Mouse (Mus musculus) liver, postnatal 0 days (tissue): ENCODE measurements around the gene Efnb3. TPM values are rescaled to one million over a fixed set of nuclear protein-coding genes. Genes with fewer than 3 reads are reported as not detected.

ENCODE experiments used
- ATAC-seq: fragments of 200-750 bp; cut with Nextera tagmentation; 2 replicates; pipeline ENCODE4 v1.8.0; 2017; ENCODE audit warnings: mild to moderate bottlenecking, moderate library complexity
- DNase-seq: peaks from one replicate; pipeline ENCODE4 v3.0.0-alpha.2; 2016
- H3K27ac ChIP-seq: fragments of 300-500 bp; sonication (generic); 2 replicates; pipeline ENCODE4 v1.5.1; 2014; ENCODE audit warnings: antibody characterized with exemption, moderate library complexity, mild to moderate bottlenecking, low read depth
- H3K27me3 ChIP-seq: fragments of 300-500 bp; sonication (generic); 2 replicates; pipeline ENCODE4 v1.6.1; 2014; ENCODE audit warnings: low read length, control low read depth, mixed read lengths; ENCODE audit not compliant: insufficient read depth
- H3K36me3 ChIP-seq: fragments of 300-500 bp; sonication (generic); replicated peaks from 2 replicates; pipeline ENCODE4 v1.6.1; 2014; ENCODE audit warnings: mild to moderate bottlenecking, control low read depth, low read length, moderate library complexity, mixed read lengths; ENCODE audit not compliant: insufficient read depth
- H3K4me1 ChIP-seq: fragments of 300-500 bp; sonication (generic); 2 replicates; pipeline ENCODE4 v1.6.1; 2014; ENCODE audit warnings: antibody characterized with exemption, mild to moderate bottlenecking, control low read depth; ENCODE audit not compliant: insufficient read depth
- H3K4me2 ChIP-seq: fragments of 300-500 bp; sonication (generic); 2 replicates; pipeline ENCODE4 v1.6.1; 2014; ENCODE audit warnings: low read depth, mild to moderate bottlenecking, low read length, moderate library complexity, mixed read lengths
- H3K4me3 ChIP-seq: fragments of 300-500 bp; sonication (generic); 2 replicates; pipeline ENCODE4 v1.5.1; 2014; ENCODE audit warnings: low read depth, low read length
- H3K9ac ChIP-seq: fragments of 300-500 bp; sonication (generic); replicated peaks from 2 replicates; pipeline ENCODE4 v1.6.1; 2014; ENCODE audit warnings: mild to moderate bottlenecking, moderate library complexity
- H3K9me3 ChIP-seq: fragments of 300-500 bp; sonication (generic); 2 replicates; pipeline ENCODE4 v1.6.1; 2016; ENCODE audit warnings: mild to moderate bottlenecking, control low read depth, low read length, mixed read lengths
- CTCF ChIP-seq: sonication (generic); IDR thresholded peaks from 2 replicates; pipeline ENCODE4 v1.5.1; 2016; ENCODE audit warnings: antibody characterized with exemption, low read depth
- EP300 ChIP-seq: IDR thresholded peaks from 2 replicates; pipeline ENCODE4 v1.6.1; 2016; ENCODE audit warnings: antibody characterized with exemption, low read depth, mild to moderate bottlenecking
- WGBS: fragments of 180-500 bp; shearing (Covaris S2); extraction: QIAGEN DNeasy Blood & Tissue Kit; methylation state at CpG from one replicate; pipeline ENCODE4 v1.1.7; 2014; ENCODE audit not compliant: insufficient replicate concordance; 5-methylcytosine and 5-hydroxymethylcytosine counted together
- polyA plus RNA-seq: library from polyadenylated mRNA; unstranded; fragments of >200 nt; fragmentation: Nextera tagmentation; extraction: Ambion mirVana; gene quantifications from 2 replicates; pipeline ENCODE4 v1.2.1, GENCODE M21; 2015

The Efnb3 gene
- polyA plus RNA-seq, 1 experiment from 2014 or later = 0.19 TPM

GRCm38 (mm10) chr11:69594853-69595252 lies 34.8 kb upstream of the Efnb3 start:
- H3K9ac ChIP-seq = no peak overlapping the region
- WGBS = 92% methylated on average over 6 of the region's 6 CpGs
- H3K27me3 ChIP-seq = no peaks in the 10 kb centered on the region
- no peak for TF ChIP-seq CTCF
- no peak for TF ChIP-seq EP300
- peaks cover 18% of the 10 kb centered on the region for H3K4me1 ChIP-seq
- H3K4me3 ChIP-seq = no peak overlapping the region
- DNase-seq (no peak), ATAC-seq (no peak)
- peaks cover 22% of the 10 kb centered on the region for H3K36me3 ChIP-seq
- H3K9me3 ChIP-seq = no peaks in the 10 kb centered on the region
- H3K27ac ChIP-seq = no peak overlapping the region
- H3K4me2 ChIP-seq = no peak overlapping the region

- H3K4me1 ChIP-seq = peaks cover 20% of the 10 kb centered on the region
- no peak for TF ChIP-seq CTCF
- no peak for TF ChIP-seq EP300
- peaks cover 41% of the 10 kb centered on the region for H3K36me3 ChIP-seq
- no peak overlapping the region for H3K9ac ChIP-seq
- H3K4me2 ChIP-seq = no peak overlapping the region
- H3K4me3 ChIP-seq = no peak overlapping the region
- DNase-seq = no peak
- WGBS = 64% methylated on average over 4 of the region's 4 CpGs
- no peaks in the 10 kb centered on the region for H3K27me3 ChIP-seq
- no peak overlapping the region for H3K27ac ChIP-seq
- H3K9me3 ChIP-seq = no peaks in the 10 kb centered on the region
- no peak for ATAC-seq
Measured at GRCm38 (mm10) chr11:69592799-69593198, 32.8 kb upstream of the Efnb3 start.

- Histone ChIP-seq H3K27me3 (no peaks in the 10 kb centered on the region), H3K9ac (no peak overlapping the region; the same call in 1 of the 2 replicates), H3K4me3 (no peak overlapping the region), H3K4me1 (peaks cover 20% of the 10 kb centered on the region), H3K27ac (no peak overlapping the region), H3K4me2 (no peak overlapping the region), H3K9me3 (no peaks in the 10 kb centered on the region), H3K36me3 (peaks cover 48% of the 10 kb centered on the region)
- ATAC-seq (no peak), DNase-seq (no peak)
- 77% methylated on average over 7 of the region's 7 CpGs for WGBS
- TF ChIP-seq EP300 = no peak
- TF ChIP-seq CTCF = no peak
Measured at GRCm38 (mm10) chr11:69591899-69592637, 32.1 kb upstream of the Efnb3 start.

- DNase-seq = no peak
- no peak overlapping the region for H3K27ac ChIP-seq
- peaks cover 22% of the 10 kb centered on the region for H3K4me1 ChIP-seq
Measured at GRCm38 (mm10) chr11:69591424-69591823, 31.4 kb upstream of the Efnb3 start.

GRCm38 (mm10) chr11:69590622-69591021 lies 30.6 kb upstream of the Efnb3 start:
- peaks cover 51% of the 10 kb centered on the region for H3K36me3 ChIP-seq

More at GRCm38 (mm10) chr11:69591424-69591823, 31.4 kb upstream of the Efnb3 start:
- Histone ChIP-seq H3K27me3 (no peaks in the 10 kb centered on the region), H3K4me3 (no peak overlapping the region), H3K4me2 (no peak overlapping the region), H3K36me3 (peaks cover 51% of the 10 kb centered on the region), H3K9me3 (no peaks in the 10 kb centered on the region), H3K9ac (no peak overlapping the region)
- TF ChIP-seq CTCF = no peak
- TF ChIP-seq EP300 = no peak
- no peak for ATAC-seq
- 79% methylated on average over 3 of the region's 3 CpGs for WGBS

GRCm38 (mm10) chr11:69589207-69589834 lies 29.3 kb upstream of the Efnb3 start:
- Histone ChIP-seq H3K4me2 (peak overlapping the region; percentile 44), H3K4me3 (no peak overlapping the region), H3K4me1 (peaks cover 37% of the 10 kb centered on the region), H3K27me3 (no peaks in the 10 kb centered on the region), H3K9me3 (no peaks in the 10 kb centered on the region), H3K27ac (peak overlapping the region; percentile 51), H3K9ac (peak overlapping the region; percentile 38), H3K36me3 (peaks cover 53% of the 10 kb centered on the region)
- 67% methylated on average over 22 of the region's 22 CpGs for WGBS
- ATAC-seq (peak; percentile 20; the same call in 1 of the 2 replicates), DNase-seq (peak; percentile 16)
- peak; percentile 78; the same call in 1 of the 2 replicates for TF ChIP-seq EP300
- no peak for TF ChIP-seq CTCF

More at GRCm38 (mm10) chr11:69590622-69591021, 30.6 kb upstream of the Efnb3 start:
- no peak for ATAC-seq
- Histone ChIP-seq H3K27ac (no peak overlapping the region), H3K9me3 (no peaks in the 10 kb centered on the region), H3K9ac (no peak overlapping the region), H3K4me3 (no peak overlapping the region), H3K4me2 (peak overlapping the region; percentile 44; the same call in 1 of the 2 replicates), H3K27me3 (no peaks in the 10 kb centered on the region), H3K4me1 (peaks cover 26% of the 10 kb centered on the region)
- DNase-seq = no peak
- 78% methylated on average over 8 of the region's 8 CpGs for WGBS
- TF ChIP-seq CTCF (no peak), EP300 (no peak)
